Mouse (Mus musculus): ENCODE results near the gene Ccl27a.

- TF ChIP-seq EP300 (IDR thresholded peaks at IDR 0.05; ENCODE audit: insufficient read depth, low read depth, low read length) (no peak), CTCF (IDR thresholded peaks at IDR 0.05) (no peak)
Measured at GRCm38 (mm10) chr4:41760911-41761310, 13.1 kb downstream of the Ccl27a start.

Measured in heart, adult 2 months (tissue).